Mouse (Mus musculus) heart, embryonic 13.5 days (tissue): Measurements from ENCODE around the gene Lzic. TPM values are rescaled to one million over a fixed set of nuclear protein-coding genes. Genes with fewer than 3 reads are reported as not detected.
A peak's percentile ranks its signal among the peaks of the same experiment; 100 is the strongest.
"Not testable (repeated sequence)": the region's sequence is repeated elsewhere in the genome, so short reads cannot be mapped to it uniquely, and the experiment has no call there.

Source experiments
- ATAC-seq: fragments of 200-750 bp; cut with Nextera tagmentation; 2 replicates; pipeline ENCODE4 v1.8.0; 2017; ENCODE audit warnings: moderate TSS enrichment; ENCODE audit not compliant: insufficient number of reproducible peaks, low FRiP score, low TSS enrichment; ENCODE audit errors: extremely low read depth
- H3K27ac ChIP-seq: fragments of 300-500 bp; sonication (generic); replicated peaks from 2 replicates; pipeline ENCODE4 v1.5.1; 2015; ENCODE audit warnings: moderate library complexity, mild to moderate bottlenecking, inconsistent platforms
- H3K27me3 ChIP-seq: fragments of 300-500 bp; sonication (generic); replicated peaks from 2 replicates; pipeline ENCODE4 v1.6.1; 2015; ENCODE audit warnings: mild to moderate bottlenecking, inconsistent platforms
- H3K36me3 ChIP-seq: fragments of 300-500 bp; sonication (generic); 2 replicates; pipeline ENCODE4 v1.6.1; 2015; ENCODE audit warnings: mild to moderate bottlenecking, inconsistent platforms
- H3K4me1 ChIP-seq: fragments of 300-500 bp; sonication (generic); 2 replicates; pipeline ENCODE4 v1.6.1; 2015; ENCODE audit warnings: inconsistent platforms
- H3K4me2 ChIP-seq: fragments of 300-500 bp; sonication (generic); 2 replicates; pipeline ENCODE4 v1.6.1; 2015; ENCODE audit warnings: inconsistent platforms, mild to moderate bottlenecking, moderate library complexity
- H3K4me3 ChIP-seq: fragments of 300-500 bp; sonication (generic); 2 replicates; pipeline ENCODE4 v1.5.1; 2015; ENCODE audit warnings: moderate library complexity, mild to moderate bottlenecking, inconsistent platforms
- H3K9ac ChIP-seq: fragments of 300-500 bp; sonication (generic); 2 replicates; pipeline ENCODE4 v1.6.1; 2015; ENCODE audit warnings: inconsistent platforms, mild to moderate bottlenecking, moderate library complexity
- H3K9me3 ChIP-seq: fragments of 300-500 bp; sonication (generic); 2 replicates; pipeline ENCODE4 v1.6.1; 2016; ENCODE audit warnings: inconsistent platforms
- WGBS: fragments of 180-500 bp; shearing (Covaris S2); methylation state at CpG from one replicate; pipeline ENCODE4 v1.1.7; 2015; ENCODE audit warnings: mixed read lengths; 5-methylcytosine and 5-hydroxymethylcytosine counted together
- polyA plus RNA-seq: library from polyadenylated mRNA; unstranded; fragments of >200 nt; fragmentation: Nextera tagmentation; extraction: Ambion mirVana; gene quantifications from 2 replicates; pipeline ENCODE4 v1.2.1, GENCODE M21; 2015

Lzic gene
- polyA plus RNA-seq, 1 experiment from 2014 or later = 28.5 TPM

GRCm38 (mm10) chr4:149457163-149457562 is 27.9 kb upstream of the Lzic start:
- not testable (repeated sequence) for H3K36me3 ChIP-seq, ATAC-seq, H3K4me3 ChIP-seq, H3K4me1 ChIP-seq, H3K27ac ChIP-seq, H3K9ac ChIP-seq, H3K9me3 ChIP-seq, H3K27me3 ChIP-seq, H3K4me2 ChIP-seq
- 81% methylated on average over 27 of the region's 27 CpGs for WGBS

- Histone ChIP-seq H3K4me2 (no peak overlapping the region), H3K27ac (no peak overlapping the region), H3K36me3 (no peaks in the 10 kb centered on the region), H3K9ac (no peak overlapping the region), H3K27me3 (no peaks in the 10 kb centered on the region), H3K4me3 (no peak overlapping the region), H3K9me3 (no peaks in the 10 kb centered on the region), H3K4me1 (peaks cover 11% of the 10 kb centered on the region)
- no peak for ATAC-seq
- 67% methylated on average over 6 of the region's 6 CpGs for WGBS
Observed at GRCm38 (mm10) chr4:149457831-149458430, 27.1 kb upstream of the Lzic start.

- Histone ChIP-seq H3K27ac (no peak overlapping the region), H3K9me3 (no peaks in the 10 kb centered on the region), H3K4me1 (peaks cover 12% of the 10 kb centered on the region), H3K27me3 (no peaks in the 10 kb centered on the region), H3K9ac (no peak overlapping the region), H3K36me3 (no peaks in the 10 kb centered on the region), H3K4me3 (no peak overlapping the region), H3K4me2 (no peak overlapping the region)
- 55% methylated on average over 5 of the region's 5 CpGs for WGBS
- no peak for ATAC-seq
Observed at GRCm38 (mm10) chr4:149458526-149458925, 26.5 kb upstream of the Lzic start.

DNA sequence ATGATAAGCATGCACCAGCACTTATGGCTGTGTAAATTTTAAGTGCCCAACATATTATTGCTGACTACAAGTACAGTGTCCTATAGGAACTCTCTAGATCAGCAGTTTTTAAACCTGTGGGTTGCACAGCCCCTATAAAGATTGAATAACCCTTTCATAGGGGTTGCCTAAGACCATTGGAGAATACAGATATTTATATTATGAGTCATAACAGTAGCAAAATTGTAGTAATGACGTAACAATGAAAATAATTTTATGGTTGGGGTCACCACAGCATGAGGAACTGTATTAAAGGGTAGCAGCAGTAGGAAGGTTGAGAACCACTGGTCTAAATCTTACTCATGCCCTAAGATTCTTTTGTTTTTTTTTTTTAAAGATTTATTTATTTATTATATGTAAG is 25.6 kb upstream of the Lzic start:
- 73% methylated on average over 1 of the region's 1 CpGs for WGBS
- ATAC-seq = no peak

GRCm38 (mm10) chr4:149460475-149460874 is 24.6 kb upstream of the Lzic start:
- H3K27ac ChIP-seq, H3K4me3 ChIP-seq, H3K36me3 ChIP-seq, ATAC-seq, H3K9ac ChIP-seq, H3K4me2 ChIP-seq, H3K9me3 ChIP-seq, H3K27me3 ChIP-seq: not testable (repeated sequence)
- whole genome bisulfite sequencing = 88% methylated on average over 2 of the region's 2 CpGs
- peaks cover 13% of the 10 kb centered on the region for H3K4me1 ChIP-seq

More for the DNA sequence above, 25.6 kb upstream of the Lzic start:
- peaks cover 13% of the 10 kb centered on the region for H3K4me1 ChIP-seq
- H3K27ac ChIP-seq = no peak overlapping the region
- H3K9ac ChIP-seq = no peak overlapping the region
- H3K36me3 ChIP-seq = no peaks in the 10 kb centered on the region
- H3K27me3 ChIP-seq = no peaks in the 10 kb centered on the region
- no peaks in the 10 kb centered on the region for H3K9me3 ChIP-seq
- H3K4me2 ChIP-seq = no peak overlapping the region
- H3K4me3 ChIP-seq = no peak overlapping the region

- H3K4me1 ChIP-seq = peaks cover 13% of the 10 kb centered on the region
- H3K4me2 ChIP-seq = no peak overlapping the region
- no peak; the same call in 1 of the 2 replicates for ATAC-seq
- H3K9ac ChIP-seq = no peak overlapping the region
- H3K27ac ChIP-seq = no peak overlapping the region
- H3K4me3 ChIP-seq = no peak overlapping the region
- H3K27me3 ChIP-seq = no peaks in the 10 kb centered on the region
- no peaks in the 10 kb centered on the region for H3K36me3 ChIP-seq
- no peaks in the 10 kb centered on the region for H3K9me3 ChIP-seq
- 65% methylated on average over 7 of the region's 7 CpGs for WGBS
Observed at GRCm38 (mm10) chr4:149461579-149462304, 23.3 kb upstream of the Lzic start.

- H3K4me2 ChIP-seq = no peak overlapping the region
- H3K27ac ChIP-seq = no peak overlapping the region
- WGBS = 72% methylated on average over 6 of the region's 6 CpGs
- no peak for ATAC-seq
- no peaks in the 10 kb centered on the region for H3K9me3 ChIP-seq
- H3K27me3 ChIP-seq = no peaks in the 10 kb centered on the region
- H3K4me3 ChIP-seq = no peak overlapping the region
- peaks cover 13% of the 10 kb centered on the region for H3K4me1 ChIP-seq
- H3K9ac ChIP-seq = peak overlapping the region; percentile 28; the same call in 1 of the 2 replicates
- peaks cover 3% of the 10 kb centered on the region for H3K36me3 ChIP-seq
Observed at GRCm38 (mm10) chr4:149462305-149462971, 22.6 kb upstream of the Lzic start.

DNA sequence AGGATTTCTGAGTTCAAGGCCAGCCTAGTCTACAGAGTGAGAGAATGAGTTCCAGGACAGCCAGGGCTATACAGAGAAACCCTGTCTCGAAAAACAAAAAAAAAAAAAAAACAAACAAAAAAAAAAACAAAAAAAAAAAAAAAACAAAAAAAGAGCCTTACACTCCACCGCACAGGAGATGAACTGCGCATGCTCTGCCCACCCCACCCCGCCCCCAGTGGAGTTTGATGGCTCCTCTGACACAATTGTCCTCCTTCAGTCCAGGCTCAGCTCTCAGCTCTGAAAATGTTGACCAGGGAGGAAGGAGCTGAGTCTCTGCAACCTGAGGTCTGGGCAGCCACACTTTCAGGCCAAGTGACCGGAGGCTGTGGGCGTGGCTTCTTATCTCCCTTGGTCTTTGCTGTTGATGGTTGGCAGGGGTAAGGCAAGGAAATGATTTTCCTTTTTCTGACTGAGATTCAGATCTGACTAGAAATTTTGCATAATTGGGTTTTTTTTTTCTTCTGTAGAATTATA is 21.5 kb upstream of the Lzic start:
- Histone ChIP-seq H3K4me1 (peaks cover 13% of the 10 kb centered on the region), H3K27me3 (no peaks in the 10 kb centered on the region), H3K4me3 (no peak overlapping the region), H3K9ac (no peak overlapping the region), H3K9me3 (no peaks in the 10 kb centered on the region), H3K36me3 (peaks cover 14% of the 10 kb centered on the region), H3K27ac (no peak overlapping the region), H3K4me2 (no peak overlapping the region)
- ATAC-seq = no peak
- WGBS = 53% methylated on average over 6 of the region's 6 CpGs

GRCm38 (mm10) chr4:149469557-149469956 is 15.5 kb upstream of the Lzic start:
- WGBS = 86% methylated on average over 3 of the region's 3 CpGs
- Histone ChIP-seq H3K4me2 (no peak overlapping the region), H3K9ac (no peak overlapping the region), H3K27ac (no peak overlapping the region), H3K36me3 (peaks cover 58% of the 10 kb centered on the region), H3K9me3 (no peaks in the 10 kb centered on the region), H3K27me3 (no peaks in the 10 kb centered on the region), H3K4me3 (no peak overlapping the region), H3K4me1 (0 out of 2 replicates have a peak, but pooled peaks cover 5% of the 10 kb centered on the region)
- ATAC-seq = no peak

DNA sequence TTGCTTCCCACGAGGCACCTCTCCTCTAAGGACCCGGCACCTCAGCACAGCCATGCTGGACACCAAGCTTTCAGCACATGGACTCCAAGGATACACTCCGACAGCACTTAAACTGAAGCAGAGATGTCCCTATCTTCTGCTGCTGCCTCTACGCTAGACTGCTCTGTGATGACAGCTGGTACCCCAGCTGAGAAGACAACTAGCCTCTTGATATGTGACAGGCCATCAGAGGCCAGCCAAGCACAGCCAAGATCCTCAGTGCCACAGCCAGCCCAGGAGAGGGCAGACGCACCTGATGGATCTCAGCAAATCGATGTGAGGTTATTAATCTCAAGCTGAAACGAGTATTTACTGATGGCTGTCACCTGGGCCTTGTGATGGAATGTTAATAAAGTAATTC is 9.9 kb upstream of the Lzic start:
- H3K27ac ChIP-seq = no peak overlapping the region
- H3K9ac ChIP-seq = no peak overlapping the region
- H3K4me1 ChIP-seq = 0 out of 2 replicates have a peak, but pooled peaks cover 5% of the 10 kb centered on the region
- no peak overlapping the region for H3K4me2 ChIP-seq
- no peak for ATAC-seq
- H3K9me3 ChIP-seq = no peaks in the 10 kb centered on the region
- peaks cover 36% of the 10 kb centered on the region for H3K36me3 ChIP-seq
- no peaks in the 10 kb centered on the region for H3K27me3 ChIP-seq
- no peak overlapping the region for H3K4me3 ChIP-seq
- WGBS = 45% methylated on average over 7 of the region's 7 CpGs

DNA sequence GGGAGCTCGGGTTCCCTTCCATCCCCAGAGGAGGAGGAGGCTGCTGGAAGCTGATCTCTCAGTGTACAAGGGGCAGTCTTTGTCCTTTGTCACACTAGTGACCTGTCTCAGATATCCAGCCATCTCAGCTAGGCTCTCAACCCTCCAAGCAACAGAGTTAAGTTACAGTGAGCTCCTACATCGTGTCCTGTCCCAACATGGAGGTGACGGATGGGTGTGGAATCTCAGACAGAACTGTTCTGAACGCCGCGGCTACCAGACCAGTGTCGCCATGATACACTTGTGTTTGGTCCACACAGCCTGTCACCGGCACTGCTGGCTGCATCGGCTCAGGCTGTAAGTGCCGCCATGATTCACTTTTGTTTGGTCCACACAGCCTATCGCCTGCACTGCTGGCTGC is 8.0 kb upstream of the Lzic start, which contains the start of gene Tmem274:
TSS of gene Tmem274 (plus strand) at position 301 of the 400 bp plus-strand sequence.
- Histone ChIP-seq H3K27ac (no peak within 1 kb of the TSS), H3K4me3 (no peak within 1 kb of the TSS), H3K4me2 (no peak within 1 kb of the TSS), H3K4me1 (no peaks in the 10 kb centered on the region), H3K9ac (no peak within 1 kb of the TSS), H3K27me3 (no peaks in the 10 kb centered on the region), H3K9me3 (no peaks in the 10 kb centered on the region), H3K36me3 (peaks cover 26% of the 10 kb centered on the region)
- ATAC-seq = no peak
- 83% methylated on average over 11 of the region's 11 CpGs for WGBS
